Mouse (Mus musculus) hindlimb bud, embryonic 11.5 days (tissue): ENCODE results near the gene Jmjd6.
"Not testable (repeated sequence)": the region's sequence is repeated elsewhere in the genome, so short reads cannot be mapped to it uniquely, and the experiment has no call there.

Source experiments
- DNase-seq: peaks from one replicate; pipeline ENCODE4 v3.0.0-alpha.2; 2012; ENCODE audit warnings: low read depth, low spot score; ENCODE audit errors: extremely low spot score

The Jmjd6 gene

DNA sequence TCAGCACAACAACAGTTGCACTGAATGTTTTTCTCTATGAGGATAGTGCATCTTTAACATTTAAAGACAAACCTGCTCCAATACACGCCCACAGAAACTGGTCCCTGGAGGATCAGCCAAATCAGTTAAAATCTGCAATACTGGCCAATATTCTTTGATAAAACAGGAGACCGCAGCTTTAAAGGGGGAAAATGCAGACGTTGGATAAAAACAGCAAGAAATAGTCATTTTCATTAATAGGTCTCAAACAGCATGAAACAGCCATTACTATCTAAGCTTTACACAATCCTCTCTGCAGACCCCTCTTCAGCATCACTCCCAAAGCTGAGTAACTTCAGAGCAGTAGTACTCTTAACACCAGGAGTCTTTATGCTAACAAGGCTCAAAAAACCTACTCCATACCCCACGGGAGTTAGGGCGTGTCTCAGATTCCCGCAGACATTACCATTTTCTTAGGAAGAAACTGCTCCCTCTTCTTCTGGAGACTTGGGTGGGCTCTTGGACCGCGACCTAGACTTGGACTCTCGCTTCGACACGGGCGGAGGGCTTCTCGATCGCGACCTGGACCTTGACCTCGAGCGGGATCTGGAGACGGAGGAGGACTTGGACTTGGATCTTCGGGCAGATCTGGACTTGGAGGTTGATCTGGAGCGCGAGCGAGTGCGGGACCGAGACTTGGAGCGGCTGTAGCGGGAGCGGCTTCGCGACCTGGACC is 8.5 kb upstream of the Jmjd6 start:
- DNase-seq, result no peak

DNA sequence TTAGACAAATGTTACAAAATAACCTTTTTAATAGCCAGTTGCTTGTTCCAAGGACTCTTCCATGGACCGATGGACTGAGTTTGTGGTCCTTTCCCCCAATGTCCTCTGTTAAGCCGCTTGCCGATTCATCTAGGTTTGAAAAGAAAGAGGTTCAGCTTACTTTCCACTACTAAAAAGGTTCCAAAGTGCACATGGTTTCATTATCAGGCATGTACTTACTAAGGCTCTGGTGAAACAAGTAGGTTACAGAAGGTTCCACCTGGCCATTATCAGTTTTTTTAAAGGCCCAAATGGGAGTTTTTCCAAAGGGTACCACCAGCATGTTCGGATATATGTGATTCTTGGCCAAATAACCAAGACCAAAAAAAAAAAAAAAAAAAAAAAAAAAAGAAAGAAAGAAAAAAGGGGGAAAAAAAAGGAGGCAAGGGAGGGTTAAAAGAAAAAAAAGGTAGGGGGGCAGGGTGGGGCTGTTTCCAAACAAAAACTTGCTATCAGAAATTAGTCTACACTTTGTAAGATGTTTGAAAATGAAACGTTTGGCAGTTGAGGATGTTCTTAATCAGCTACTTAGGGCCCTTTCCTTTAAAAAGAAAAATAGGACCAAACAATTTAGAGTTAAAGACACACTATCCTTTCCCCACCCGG is 7.7 kb upstream of the Jmjd6 start:
- DNase-seq, result no peak

DNA sequence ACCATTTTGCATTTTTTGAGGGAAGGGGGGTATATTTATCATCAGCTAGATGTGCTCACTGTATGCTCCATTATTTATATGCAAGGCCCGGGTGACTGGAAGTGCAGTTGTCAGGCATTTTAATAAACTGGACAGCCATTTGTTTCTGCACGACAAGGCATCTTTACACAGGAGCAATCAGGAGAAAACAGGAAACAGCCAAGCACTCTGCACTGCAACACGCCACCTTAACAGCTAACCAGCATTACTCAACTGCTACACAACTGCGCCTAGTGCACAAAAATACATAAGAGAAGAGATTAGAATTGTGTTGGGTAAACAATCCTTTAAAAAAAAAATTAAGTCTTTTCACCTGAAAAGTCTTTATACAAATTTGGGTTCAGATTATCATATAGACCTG is 6.8 kb upstream of the Jmjd6 start:
- DNase-seq, result no peak

DNA sequence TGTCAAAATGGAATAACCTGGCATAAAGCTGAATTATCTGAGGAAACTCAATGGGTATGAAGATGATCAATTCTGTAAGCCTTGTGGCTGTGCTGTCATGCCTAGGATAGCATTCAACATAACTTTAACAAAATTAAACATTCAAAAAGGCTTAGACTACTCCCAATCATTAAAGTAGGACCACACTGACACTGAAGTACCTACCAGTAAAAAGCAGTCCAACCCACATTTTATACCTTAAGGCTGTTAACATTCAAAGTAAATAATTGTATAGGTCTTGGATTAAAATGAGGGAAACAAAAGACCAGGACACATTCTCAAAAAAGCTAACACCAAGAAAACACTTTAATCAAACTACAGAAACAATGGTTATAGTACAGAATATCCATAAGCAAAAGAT is 6.3 kb upstream of the Jmjd6 start:
- DNase-seq, result no peak

DNA sequence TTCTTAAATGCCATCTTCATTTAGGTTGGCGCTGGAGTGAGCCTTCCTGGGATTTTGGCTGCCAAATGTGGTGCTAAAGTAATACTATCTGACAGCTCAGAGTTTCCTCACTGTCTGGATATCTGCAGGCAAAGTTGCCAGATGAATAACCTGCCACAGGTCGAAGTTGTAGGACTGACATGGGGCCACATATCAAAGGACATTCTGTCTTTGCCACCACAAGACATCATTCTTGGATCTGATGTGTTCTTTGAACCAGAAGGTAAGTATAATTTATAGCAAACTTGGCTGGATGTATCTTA is 5.6 kb upstream of the Jmjd6 start:
- not testable (repeated sequence) for DNase-seq

DNA sequence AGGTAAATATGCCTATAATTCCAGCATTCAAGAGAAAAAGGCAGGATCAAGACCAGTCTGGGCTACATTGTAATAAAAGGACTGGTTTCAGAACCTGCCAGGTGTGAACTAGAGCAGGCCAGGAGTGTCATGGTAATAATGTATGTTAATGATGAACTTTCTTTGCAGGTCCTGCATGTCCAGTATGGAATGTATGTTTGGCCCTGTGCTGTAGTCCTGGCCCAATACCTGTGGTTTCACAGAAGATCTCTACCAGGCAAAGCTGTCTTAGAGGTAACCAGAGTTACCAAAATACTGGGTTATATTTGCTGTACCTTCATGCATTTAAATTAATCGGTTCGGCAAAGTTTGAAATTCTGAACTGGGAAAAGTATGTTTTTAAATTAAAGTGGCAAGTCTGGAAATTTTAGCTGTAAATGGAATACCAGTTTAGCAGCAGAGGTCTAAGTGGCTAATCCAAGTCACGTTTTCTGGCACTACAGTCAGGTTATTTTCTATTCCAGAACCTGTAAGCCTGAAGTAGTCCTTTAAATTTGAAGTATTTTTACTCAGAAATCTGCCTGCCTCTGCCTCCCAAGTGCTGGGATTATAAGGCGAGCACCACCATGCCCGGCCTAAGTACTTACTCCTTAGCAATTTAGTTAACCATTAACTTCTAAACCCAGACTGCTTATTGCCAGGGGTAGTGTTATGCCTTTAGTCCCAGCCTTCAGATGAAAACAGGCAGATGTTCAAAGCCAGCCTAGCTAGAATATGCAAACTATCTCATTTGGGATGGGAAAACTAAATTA is 5.0 kb upstream of the Jmjd6 start:
- DNase-seq, result no peak

DNA sequence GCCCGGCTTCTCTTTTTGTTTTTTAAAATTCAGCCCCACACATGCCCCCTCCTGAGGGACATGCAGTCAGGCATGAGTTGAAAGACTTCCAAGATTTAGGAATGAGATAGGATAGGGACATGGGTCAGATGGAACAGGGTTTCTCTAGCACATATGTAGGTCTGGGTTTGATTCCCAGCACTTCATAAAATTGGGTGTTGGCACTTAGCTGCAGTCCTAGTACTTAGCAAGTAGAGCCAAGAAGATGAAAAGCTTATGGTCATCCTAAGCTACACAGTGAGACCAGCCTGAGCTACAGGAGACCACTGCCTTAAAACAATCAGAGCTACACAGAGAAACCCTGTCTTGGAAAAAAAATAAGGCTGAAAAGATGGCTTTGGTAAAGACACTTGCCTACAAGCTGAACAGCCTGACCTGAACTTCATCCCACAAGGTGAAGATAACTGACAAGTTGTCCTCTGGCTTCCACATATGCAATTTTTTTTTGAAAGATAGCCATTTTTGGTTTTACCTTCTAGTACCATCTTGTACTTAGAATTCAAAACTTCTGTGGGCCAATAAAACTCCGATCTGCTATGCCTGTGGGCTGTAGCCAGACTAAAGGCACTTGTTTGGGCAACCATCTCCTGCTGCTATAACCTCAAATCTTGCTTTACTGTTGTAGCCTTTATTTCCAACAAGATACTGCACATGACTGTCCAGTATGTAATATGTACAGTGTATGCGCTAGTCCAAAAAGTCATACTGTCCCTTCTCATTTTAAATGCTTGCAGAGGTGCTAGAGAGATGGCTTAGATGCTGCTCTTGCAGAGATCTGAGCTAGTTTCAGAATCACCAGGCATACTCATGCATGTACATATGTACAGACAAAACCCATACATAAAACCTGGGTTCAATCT is 4.2 kb upstream of the Jmjd6 start:
- no peak for DNase-seq

DNA sequence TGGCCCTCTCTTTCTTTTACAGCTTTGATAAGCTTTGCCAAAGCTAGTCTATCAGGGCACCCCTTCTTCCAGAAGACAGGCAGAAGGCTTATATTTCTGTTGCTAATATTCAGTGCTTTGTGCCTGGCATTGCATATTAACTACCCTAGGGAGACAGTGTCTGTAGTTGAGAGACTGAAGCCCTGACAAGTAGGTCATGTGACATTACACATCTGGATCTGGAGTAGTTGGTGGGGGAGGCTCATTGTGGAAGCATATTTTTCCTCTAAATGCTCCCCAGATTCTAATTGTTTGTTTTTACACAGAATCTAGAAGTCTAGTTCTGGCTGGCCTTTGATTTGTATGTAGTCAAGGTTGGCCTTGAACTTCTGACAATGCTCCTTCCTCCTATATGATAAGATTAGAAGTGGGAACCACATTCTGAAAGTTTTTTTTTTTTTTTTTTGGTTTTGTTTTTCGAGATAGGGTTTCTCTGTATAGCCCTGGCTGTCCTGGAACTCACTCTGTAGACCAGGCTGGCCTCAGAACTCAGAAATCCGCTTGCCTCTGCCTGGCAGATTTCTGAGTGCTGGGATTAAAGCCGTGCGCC is 3.4 kb upstream of the Jmjd6 start:
- no peak for DNase-seq

DNA sequence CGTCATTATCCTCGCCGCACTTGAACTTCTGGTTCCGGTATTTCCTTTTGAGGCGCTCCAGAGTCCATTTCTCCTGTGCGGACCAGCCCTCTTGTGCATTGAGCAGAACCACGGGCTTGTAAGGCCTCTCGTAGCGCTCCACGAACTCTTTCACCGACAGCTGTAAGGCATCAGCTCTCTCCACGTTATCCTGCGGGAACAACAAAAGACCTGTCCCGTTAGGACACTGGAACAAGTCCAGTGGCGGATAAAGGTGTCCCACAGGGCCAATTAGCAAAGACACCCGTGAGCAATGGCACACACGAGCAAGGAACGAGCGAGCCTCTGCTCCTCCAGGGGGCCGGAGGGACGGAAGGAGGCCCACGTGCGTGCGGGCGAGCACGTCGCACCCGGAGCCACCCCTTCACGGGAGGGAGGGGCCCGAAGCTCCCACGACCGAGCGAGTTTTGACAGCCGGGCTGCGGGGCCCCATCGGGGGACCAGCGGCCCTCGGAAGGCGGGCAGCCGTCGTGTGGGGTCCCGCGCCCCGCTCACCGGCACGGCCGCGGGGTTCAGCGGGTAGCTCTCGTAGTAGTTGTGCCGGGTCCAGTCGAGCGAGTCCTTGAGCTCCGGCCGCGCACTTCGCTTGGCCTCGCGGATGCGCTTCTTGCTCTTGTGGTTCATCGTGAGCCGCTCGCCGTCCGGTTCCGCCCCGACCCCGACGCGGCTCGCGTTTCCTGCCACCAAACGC is 553 bp downstream of the Jmjd6 start:
- no peak for DNase-seq

DNA sequence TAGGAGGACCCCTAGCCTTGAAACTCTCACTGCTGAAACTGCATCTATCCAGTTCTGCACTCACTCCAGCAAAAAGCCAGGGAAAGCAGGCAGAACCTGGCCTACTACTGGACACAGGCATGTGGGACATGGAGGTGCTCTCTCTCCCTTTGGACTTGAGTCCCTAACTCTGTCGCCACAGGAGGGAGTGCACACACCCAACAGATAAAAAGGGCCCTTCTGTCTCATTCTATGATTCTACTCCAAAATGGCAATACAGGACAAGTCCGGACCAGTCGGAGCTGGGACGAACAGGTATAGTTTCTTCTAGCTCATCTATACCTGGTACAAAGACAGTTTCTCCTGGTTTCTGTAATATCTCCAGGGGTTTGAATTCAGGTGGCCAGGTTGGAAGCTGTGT is 2.5 kb downstream of the Jmjd6 start:
- DNase-seq, result no peak

DNA sequence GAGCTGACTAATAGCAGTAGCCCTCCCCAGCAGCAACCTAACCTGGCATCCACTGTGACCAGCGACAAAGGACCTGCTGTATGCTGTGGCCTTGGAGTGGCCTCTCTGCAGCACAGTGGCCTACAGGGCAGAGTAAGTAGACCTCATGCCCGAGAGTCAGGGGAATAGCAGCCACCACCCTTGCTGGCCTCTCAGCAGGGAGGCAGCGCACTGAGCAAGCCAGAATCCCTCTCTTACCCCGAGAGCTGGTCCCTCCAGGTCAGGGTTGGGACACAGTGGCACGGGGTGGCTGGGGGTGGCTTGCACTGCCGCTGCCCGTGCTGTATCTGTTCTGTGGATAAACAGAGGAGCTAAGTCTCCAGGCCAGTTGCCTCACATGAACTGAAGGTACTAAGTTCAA is 3.6 kb downstream of the Jmjd6 start:
- no peak for DNase-seq

DNA sequence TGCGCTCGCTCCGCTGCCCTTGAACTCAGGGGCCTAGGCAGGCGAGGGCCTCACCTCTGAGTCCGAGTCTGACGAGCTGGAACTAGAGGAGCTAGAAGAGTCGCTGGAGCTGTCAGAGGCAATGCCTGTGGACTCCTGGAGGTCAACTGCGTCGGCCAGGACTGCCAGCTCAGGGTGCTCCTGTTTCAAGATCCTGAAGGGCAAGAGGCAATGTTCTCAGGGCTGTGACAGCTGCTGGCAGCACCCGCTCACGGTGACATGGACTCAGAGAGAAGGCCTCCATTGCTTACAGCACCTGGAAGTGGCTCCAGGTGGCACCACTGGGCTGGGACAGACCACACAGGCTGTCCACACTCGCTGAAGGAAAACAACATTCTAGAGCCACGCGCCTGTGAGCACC is 4.3 kb downstream of the Jmjd6 start:
- DNase-seq, result no peak

DNA sequence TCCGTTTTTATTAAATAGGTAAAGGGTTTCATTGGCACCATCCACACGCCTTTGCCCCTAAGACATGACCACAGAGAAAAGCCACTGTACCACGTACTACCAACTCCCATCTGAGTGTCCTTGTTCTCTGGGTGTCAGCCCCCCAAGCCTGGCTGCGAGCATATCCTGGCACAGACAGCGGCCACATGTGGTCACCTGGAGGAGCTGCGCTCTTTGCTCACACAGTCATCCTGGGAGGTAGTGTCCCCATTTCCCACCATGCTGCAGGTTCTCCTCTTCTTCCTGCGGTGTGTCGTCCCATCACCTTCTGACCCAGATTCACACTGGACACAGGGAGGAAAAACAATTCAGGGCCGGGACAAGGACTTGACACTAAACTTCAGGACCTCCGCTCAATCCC is 5.8 kb downstream of the Jmjd6 start:
- no peak for DNase-seq

DNA sequence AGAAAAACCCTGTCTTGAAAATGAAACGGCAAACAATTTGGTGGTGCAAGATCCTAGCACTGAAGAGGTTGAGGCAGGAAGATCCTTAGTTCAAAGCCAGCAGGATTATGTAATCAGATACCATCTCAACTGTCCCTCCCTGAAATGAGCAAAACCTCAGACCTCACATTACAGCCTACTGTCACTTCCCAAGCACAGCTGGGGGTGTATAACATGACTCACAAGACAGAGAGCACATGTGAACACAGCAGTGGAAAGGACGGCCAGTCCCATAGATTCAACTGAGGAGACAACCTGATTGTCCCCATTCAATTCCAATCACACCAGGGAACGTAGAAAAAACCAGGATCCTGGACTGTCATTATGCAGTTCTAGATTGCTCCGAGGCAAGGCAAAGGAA is 7.0 kb downstream of the Jmjd6 start:
- no peak for DNase-seq

DNA sequence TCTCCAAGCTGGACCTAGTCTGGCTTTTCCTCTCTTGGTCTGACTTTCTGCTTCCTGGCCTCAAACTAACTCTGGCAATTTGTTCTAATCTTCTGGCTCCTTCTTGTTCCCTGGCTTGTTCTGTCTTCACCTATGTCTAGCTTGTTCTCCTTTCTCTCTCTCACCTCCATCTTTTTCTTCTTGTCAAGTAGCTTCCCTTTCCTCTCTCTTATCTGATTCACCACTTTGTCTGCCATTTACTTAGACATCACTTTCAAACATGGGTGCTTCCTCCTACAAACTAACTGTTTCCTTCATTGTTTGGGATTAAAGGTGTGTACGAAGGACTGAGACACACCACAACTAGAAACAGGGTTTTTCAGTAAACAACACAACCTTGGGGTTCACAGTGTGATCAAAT is 8.3 kb downstream of the Jmjd6 start:
- no peak for DNase-seq

DNA sequence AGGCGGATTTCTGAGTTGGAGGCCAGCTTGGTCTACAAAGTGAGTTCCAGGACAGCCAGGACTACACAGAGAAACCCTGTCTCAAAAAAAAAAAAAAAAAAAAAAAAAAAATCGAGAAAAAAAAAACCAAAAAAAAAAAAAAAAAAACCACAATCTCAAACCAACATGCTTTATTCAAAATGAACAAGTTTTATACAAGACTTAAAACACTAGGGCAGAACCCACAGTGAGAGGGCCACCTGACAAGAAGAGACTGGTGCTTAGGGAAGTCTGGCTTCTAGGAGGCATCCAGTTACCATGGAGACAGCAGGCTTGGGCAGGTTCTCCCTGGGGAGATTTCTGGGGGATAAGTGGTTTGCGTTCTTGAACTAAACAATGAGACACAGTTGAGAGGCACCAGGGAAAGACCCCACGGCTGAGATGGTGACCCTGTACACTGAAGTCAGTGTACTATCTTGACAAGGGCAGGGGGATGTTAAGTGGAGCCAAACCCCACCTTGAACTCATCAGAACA is 11.0 kb downstream of the Jmjd6 start:
- DNase-seq, result no peak

DNA sequence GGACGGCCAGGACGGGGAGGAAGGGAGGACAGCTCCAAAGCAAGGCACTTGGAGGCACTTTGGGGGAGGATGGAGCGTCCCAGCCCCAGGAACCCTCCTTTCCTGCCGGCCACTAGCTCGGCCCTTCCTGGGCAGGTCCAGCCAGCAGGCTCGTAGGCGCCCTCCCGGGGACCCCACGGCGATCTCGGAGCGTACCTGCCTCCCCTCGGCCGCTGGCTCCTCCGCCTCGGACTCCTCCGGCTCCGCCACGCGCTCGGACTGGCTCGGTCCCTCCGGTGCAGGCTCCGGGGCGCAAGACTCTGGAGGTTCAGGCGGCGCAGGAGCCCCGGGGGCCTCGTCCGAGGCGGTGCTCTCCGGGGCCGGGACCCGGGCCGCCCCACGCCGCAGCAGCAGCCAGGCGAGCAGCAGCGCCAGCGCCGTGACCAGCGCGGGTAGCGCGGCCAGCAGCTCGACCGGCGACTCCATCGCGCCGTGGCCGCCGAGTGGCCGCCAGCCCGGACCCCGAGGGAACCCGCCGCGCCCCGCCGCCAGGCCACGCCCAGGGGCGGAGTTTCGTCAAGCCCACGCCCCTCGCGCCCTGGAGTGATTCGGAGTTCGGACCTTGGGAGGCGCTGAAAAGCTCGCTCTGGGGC is 15.6 kb downstream of the Jmjd6 start, which contains the start of gene Mxra7:
Mxra7 (minus strand) TSS at position 513 of the 632 bp plus-strand sequence.
- DNase-seq, result no peak

DNA sequence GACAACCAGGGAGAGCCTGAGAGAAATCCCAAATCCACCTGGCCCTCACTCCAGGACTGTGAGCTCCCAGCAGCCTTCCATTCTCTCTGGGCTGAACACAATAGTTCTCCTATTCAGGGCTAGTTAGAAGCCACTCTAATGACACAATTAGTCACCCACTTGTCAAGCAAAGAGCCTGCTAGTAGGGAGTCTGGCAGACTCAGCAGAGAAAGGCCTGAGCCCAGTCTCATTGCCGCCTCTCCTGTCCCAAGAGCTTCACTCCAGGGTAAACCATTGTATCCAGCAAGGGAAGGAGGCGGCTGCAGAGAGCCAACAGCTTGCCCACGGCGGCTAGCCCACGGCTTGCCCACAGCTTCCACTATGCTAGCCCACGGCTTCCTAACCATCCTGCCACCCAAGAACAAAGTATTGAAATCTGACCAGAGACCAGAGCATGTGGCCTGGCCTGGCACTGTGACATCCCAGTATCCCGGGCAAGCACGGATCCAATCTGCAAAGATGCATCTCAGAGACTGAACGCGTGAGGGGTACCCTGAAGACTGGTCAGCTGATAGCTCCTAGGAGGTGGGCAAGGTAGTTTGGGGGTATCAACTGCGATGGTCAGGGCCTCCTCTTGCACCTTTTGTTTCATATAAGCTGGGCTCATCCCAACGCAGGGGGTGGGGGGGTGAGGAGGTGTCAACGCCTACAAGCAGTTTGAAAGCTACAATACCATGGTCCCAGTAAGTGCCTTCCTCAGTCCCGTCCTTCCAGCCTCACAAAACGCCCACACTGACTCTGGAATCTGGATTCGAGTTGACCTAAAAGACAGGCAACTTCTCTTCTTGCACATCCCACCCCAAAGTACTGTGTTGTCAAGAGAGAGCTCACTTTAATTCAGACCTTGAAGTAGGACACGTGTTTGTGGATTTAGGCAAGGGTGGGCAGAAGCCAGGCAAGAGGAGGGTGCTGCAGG is 16.4 kb downstream of the Jmjd6 start:
- no peak for DNase-seq
